Mouse (Mus musculus) liver, adult (tissue): Measurements from ENCODE around the gene Padi1.

Experiments used
- GATA4 ChIP-seq: IDR thresholded peaks from 2 replicates; pipeline ENCODE4 v1.6.1; 2014; ENCODE audit warnings: mild to moderate bottlenecking, low read length; ENCODE audit not compliant: insufficient replicate concordance

The Padi1 gene

DNA sequence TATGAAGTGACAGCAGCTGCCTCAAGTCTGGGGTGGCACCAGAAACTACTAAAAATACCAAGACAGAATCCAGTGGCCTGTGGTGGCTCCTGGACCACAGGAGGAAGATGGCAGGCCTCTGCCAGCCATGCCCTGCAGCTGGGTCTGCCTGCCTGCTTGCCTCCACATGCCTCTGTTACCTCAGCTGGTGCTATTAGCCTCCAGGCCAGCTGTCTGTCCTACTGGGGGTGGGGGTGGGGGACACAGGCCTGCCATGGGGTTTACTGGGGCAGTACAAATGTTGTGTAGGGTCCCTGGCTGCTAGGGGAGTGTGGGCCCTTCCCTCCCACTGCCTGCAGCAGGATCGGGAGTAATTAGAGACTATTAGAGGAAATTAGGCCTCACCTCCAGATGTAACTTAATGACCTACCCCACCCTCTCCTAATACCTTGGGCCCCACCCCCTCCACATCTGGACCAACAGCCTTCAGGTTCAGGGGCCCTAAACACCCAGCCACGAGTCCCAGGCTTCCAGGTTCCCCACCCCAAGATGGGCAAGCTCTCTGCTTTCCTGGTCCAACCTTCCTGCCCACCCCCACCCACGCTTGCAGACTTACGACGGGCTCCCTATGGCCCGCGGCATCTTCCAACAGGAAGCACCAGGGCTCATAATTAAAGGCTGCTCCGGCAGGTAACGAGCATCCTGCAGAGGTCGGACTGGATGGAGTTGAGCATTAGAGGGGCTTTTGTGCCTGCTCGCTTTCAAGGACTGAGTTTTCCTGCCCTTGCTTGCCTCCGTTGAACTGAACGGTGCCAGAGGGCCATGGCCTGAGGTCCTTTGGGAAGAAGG, 32.0 kb downstream of the Padi1 start:
- no peak for TF ChIP-seq GATA4

DNA sequence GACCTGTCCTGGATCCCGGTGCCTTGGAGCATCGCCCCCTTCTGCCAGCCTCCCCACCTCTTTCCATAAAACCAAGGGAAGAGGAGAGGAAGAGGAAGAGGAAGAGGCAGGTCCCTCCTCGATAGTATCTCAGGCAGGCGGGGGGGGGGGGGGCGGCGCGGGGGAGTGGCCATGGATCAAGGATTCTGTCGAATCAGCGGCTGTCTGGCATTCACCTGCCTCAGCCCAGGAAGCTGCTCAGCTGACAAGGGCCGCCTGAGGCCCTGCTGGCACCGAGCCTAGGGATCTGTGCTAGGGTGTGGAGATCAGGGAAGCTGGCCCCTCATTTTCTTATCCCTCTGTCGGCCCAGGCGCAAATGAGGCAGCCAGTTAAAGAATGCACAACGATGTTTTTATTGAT, 33.0 kb downstream of the Padi1 start:
- TF ChIP-seq GATA4, result no peak

DNA sequence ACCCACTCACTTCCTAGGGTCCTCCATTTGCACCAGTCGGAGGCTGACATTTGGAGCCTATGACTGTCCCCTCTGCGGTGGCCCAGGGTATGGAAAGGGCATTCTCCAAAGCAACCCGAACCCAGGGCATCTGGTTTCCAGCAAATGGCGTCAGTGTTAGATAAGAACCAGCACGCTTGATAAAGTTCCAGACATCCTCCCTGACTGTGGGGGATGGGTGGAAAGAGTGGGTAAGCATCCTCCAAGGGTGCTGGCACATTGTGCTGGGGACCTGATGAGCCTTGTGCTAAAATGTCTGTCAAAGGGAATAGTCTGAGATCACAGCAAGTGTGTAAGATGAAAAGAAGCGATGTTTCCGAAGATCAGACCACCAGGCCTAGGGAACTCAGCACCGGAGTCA, 33.4 kb downstream of the Padi1 start:
- TF ChIP-seq GATA4, result no peak

DNA sequence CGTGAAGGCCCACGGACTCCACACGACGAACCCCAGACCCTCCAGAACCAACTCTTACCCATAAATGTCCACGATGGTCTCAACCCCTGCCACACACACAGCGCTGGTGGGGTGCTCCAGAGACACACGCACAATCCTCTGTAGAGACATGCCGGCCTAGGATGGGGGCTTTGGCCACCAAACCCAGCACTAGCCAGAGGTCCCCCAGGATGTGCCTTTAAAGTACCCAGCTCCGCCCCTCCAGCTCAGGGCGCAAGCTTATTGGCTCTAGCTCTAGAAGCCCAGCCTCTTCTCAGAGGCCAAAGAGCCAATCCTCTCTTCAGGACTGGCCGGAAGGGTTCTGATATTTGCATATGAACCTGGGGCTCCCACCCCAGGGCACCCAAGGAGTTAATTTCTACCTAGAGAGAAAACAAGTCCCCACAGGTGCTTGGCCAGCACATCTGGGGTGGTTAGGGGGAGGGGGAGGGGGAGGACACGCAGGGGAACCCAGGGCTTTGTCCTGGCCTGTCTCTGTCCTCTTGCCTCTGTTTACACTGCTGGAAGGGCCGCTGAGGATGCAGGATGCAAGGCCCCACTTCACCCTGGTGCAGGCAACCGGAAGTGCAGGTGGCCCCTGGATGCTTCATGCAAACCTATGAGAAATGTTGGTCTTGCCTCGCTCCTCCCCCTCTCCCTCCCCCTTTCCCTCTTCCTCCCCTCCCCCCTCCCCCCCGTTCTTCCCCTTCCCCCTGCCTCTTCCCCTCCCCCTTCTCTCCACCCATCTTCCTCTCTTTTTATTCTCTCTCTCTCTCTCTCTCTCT, 34.9 kb downstream of the Padi1 start, which contains the start of gene Padi3:
Padi3 (minus strand) TSS at position 191 of the 803 bp plus-strand sequence.
- no peak for TF ChIP-seq GATA4

DNA sequence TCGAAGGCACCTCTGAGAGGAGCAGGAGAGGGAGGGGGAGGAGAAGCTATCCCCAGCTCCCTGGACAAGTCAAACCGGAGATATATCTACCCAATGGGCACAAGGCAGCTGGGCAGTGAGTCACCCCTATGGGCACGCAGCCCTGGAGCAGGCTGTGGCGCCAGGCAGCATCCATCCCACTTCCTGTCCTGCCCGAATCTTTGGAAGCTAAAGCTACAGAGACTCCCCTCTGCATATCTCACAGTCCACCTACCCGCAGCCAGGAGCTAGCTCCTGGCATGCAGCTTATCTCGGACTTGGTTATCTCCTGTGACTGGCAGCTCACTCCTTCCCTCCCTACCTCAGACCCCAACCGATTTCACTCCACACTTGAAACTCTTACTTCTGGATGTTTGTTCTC, 36.5 kb downstream of the Padi1 start:
- TF ChIP-seq GATA4, result no peak

DNA sequence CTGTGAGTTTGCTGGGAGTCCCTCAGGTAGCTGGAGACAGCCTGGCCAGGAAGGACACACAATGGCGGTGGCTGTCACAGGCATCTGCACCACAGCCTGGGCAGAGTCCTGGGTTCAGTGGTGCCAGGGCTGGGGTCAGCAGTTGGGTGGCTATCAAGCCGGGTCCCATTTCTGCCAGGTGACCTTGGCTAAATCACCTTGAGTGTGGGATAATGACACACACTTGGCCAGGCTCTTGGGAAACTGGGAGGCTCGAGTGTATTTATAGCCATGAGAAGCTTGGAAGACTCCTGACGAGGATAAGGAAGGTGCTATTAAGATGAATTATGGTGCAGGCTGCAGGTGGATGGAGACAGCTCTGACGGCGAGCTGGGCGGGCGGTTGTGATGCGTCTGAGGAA, 41.0 kb downstream of the Padi1 start:
- TF ChIP-seq GATA4, result no peak

DNA sequence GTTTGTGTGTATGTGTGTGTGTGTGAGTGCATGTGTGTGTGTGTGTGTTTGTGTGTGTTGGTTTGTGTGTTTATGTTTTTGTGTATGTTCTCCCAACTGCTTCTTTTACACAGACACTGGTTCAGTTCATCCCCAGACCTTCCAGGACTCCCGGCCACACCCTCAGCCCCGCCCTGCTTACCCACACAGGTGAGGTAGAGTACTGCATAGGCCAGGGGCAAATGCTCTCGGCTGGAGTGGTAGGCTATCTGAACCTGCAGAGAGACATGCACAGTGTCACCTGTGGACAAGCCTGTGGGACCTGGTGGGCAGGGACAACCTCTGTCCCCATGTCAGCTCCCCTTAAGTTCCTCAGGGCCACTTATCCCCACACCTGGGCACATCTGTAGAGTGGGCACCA, 44.2 kb downstream of the Padi1 start:
- no peak for TF ChIP-seq GATA4

DNA sequence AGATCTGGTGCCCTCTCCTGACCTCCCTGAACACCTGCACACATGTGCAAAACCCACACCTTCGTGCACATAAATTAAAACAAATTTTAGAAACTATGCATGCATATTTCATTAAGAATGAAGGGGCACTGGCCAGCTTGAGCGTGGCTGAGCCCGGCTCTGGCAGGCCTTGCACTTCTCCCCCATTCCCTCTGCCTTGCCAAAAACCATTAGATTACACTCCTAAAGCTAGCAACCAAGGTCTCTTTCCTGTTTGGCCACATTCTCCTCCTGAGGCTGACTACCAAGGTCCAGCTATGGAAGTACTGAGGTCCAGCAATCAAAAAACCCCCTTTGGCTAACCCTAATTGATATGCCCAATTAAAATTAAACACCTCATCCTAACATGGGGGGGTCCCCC, 48.8 kb downstream of the Padi1 start:
- TF ChIP-seq GATA4, result no peak

DNA sequence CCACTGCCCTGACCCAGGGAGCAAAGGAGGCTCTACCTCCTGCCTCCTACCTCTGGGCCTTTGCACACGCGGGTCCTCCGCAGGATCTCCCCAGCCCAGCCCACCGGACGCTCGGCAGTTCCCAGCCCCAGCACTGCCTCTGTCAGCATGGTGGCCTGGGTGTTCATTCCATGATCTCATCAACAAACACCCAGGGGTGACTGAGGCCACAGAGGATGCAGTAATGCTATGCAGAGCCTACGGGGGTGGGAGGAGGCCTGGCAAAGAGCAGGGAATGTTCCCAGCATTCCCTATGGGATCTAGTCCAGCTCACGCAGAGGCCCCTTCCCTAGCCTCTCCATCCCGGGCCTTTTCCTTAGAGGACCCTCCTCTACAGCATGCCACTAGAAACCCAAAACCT, 50.9 kb downstream of the Padi1 start:
- no peak for TF ChIP-seq GATA4

DNA sequence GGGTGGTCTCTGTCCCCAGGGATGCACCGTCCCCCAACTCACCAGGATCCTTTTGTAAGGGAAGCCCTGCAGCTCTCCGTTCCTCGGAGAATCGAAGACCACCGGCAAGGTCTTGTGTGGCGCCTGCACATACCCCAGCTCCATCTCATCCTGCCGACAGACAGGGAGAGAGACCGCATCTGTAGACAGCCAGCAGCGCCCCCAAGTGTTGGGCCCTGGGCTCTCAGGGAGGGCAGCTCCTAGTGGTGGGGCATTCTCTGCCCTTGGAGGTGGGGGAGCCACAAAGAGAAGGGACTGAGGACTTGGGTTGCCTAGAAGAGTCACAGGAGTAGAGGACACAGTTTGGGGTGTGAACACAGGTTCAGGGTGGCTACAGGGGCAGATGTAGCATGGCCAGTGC, 51.8 kb downstream of the Padi1 start:
- TF ChIP-seq GATA4, result no peak

DNA sequence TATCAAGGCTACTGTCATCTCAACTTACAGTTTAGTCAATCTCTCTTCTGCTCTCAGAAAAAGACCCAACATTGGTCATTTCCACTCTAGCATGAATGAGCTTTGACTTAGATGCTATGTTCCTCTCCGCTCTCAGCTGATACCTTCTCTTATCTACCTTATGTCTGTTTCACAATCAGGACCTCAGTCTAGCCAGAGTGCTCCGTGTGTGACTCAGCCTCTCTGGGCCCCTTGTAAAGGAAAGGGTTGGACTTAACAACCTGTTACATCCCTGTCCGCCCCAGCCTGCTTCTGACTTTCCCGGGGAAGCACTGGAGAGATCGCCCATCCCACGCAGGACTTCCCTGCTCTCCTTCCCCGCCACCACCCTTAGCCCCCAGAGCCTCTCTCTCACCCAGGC, 53.0 kb downstream of the Padi1 start:
- no peak for TF ChIP-seq GATA4

DNA sequence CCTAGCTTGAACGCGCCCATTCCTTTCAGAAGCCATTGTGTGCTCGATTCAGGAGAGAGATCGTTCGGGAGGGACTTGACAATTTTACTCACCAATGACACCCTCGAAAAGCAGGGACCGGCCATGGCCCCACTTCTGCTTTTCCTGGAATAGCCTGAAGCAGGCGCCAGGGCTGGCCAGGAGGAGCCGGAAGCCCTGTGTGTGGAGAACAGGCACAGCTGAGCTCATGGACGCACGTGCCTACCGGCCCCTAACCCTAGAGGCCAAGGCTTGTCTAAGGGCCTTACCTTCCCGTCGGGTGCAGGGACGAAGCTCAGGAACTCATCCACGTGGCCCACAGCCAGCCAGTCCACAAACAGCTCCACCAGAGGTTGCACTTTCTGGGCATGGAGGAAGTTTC, 54.5 kb downstream of the Padi1 start:
- TF ChIP-seq GATA4, result no peak

DNA sequence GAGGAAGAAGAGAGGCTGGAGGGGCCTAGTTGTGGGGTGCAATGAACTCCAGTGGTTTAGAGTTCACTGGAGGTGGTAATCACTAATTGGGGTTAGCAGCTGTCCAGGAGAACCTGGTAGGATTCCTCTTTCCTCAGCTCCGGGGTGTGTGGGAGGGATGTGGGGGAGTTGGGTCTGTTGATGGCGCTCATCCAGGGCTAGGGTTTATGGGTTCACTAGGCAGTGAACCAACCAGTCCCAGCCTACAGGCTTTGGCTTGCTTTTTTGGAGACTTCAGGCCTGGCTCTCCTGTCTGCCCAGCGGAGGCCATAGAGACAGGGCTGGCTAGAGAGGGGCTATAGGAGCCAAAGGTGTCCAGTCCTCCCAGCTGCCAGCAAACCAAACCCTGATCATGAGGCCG, 55.6 kb downstream of the Padi1 start:
- TF ChIP-seq GATA4, result no peak

DNA sequence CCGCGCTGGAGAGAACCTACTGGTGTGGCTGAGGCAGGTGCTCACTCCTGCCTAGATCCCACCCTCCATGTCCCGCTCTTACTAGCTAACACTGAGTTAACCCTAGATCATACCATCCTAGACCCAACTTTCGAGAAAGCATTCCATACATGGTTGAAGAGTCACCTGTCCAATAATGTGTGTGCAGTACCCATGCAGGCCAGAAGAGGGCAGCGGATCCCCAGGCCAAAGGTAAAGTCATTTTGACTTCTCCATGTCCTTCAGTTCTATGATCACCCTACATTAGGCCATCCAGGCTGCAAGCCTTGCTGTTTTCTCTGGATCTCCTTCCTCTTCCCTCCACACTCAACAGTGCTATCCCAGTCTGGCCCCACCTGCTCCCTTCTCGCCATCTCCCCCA, 56.6 kb downstream of the Padi1 start:
- no peak for TF ChIP-seq GATA4

DNA sequence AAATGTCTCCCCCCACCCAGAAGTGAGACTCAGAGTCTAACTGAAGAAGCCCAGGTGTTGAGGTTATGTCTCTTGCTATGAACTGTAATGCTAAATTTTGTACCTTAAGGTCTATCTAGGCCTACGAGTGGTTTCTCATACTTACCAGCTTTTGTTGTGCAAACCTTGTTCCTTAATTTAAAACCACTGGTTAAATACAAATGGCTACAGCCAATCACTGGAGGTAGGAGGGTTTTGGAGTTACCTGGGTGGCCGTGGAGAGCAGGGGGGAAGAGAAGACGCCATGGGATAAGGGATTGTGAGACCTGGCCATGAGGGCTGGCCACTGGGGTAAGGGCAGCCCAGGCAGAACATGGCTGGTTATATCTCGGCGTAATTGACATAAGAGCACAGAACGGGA, 57.3 kb downstream of the Padi1 start:
- no peak for TF ChIP-seq GATA4

DNA sequence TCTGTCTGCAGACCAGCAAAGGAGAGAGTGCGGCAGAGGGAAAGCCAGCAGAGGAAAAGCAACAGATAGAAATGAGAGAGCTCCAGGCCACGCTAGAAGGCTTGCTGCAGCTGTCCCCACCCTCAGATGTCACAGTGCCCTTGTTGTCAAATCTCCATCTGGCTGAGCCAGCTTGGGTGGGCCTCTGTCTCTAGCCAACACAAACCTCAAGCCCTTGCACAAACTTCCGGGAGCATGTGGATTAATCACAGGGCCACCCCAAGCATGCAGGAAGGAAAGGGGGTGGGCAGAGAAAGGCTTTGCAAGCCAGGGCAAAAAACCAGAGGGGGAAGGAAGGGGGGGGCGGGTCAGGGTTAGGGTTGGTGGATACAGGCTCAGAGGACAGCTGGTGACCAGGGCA, 58.2 kb downstream of the Padi1 start:
- TF ChIP-seq GATA4, result peak; percentile 74; the same call in 1 of the 2 replicates

DNA sequence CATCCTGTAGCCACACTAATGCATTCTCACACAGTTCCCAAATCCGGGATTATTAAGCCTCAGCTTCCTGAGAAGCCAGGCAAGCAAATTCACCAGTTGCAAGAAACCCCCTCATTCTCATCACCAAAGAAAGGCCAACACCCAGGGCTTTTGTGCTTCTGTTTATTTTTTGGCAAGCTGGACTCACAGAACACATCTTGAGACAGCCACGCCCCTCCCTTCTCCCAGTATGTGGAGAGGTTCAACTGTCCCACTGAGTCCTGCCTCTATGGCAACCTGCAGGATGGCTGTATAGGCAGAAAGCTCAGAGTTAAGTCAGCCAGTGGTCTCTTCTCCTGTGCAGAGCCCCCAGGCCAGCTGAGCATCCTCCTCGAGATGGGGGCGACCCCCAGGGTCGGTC, 60.4 kb downstream of the Padi1 start:
- no peak for TF ChIP-seq GATA4

DNA sequence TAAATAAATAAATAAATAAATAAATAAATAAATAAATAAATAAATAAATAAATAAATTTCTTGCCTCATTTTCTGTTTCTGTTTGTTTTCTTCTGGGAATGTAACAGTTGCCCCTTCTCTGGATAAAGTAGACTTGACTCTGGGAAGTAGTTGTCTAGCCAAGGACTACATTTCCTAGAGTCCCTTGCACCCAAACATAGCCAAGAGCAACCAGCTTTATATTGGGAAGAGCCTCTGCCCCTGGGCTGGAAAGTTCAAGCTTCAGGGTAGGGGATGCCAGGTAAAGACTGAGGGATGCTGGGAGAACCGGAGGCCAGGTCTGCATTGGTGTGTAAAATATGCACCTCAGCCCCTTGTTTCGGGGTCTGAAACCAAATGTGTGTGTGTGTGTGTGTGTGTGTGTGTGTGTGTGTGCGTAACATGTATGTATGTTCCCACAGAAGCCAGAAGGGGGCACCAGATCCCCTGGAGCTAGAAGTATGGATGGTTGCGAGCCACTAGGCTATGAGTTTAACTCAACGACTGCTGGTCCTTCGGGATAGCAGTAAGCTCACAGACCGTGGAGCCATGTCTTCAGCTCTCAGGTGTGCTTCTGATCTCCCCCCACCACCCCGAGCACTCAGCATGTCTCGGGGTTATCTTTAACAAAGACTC, 61.2 kb downstream of the Padi1 start:
- TF ChIP-seq GATA4, result no peak
